Mouse (Mus musculus) embryonic facial prominence, embryonic 11.5 days (tissue): Measurements from ENCODE around the gene Magi3. TPM values are rescaled to one million over a fixed set of nuclear protein-coding genes. Genes with fewer than 3 reads are reported as not detected.

ENCODE experiments used
- ATAC-seq: fragments of 200-750 bp; cut with Nextera tagmentation; replicated peaks from 2 replicates; pipeline ENCODE4 v1.8.0; 2017; ENCODE audit warnings: low read depth; ENCODE audit not compliant: insufficient number of reproducible peaks, low FRiP score, low TSS enrichment
- DNase-seq: peaks from one replicate; pipeline ENCODE4 v3.0.0-alpha.2; 2015; ENCODE audit warnings: low spot score
- H3K27ac ChIP-seq: fragments of 300-500 bp; sonication (generic); replicated peaks from 2 replicates; pipeline ENCODE4 v1.5.1; 2014; ENCODE audit warnings: mild to moderate bottlenecking, low read depth, low read length, control low read depth
- H3K27me3 ChIP-seq: fragments of 300-500 bp; sonication (generic); 2 replicates; pipeline ENCODE4 v1.6.1; 2014; ENCODE audit warnings: mild to moderate bottlenecking, low read length, moderate library complexity, mixed read lengths; ENCODE audit not compliant: control insufficient read depth, insufficient read depth
- H3K36me3 ChIP-seq: fragments of 300-500 bp; sonication (generic); replicated peaks from 2 replicates; pipeline ENCODE4 v1.6.1; 2014; ENCODE audit warnings: low read depth, mild to moderate bottlenecking, low read length, moderate library complexity, mixed read lengths; ENCODE audit not compliant: control insufficient read depth, insufficient read depth
- H3K4me1 ChIP-seq: fragments of 300-500 bp; sonication (generic); 2 replicates; pipeline ENCODE4 v1.6.1; 2014; ENCODE audit warnings: low read length, mixed read lengths; ENCODE audit not compliant: control insufficient read depth, insufficient read depth
- H3K4me2 ChIP-seq: fragments of 300-500 bp; sonication (generic); 2 replicates; pipeline ENCODE4 v1.6.1; 2014; ENCODE audit warnings: low read depth, mild to moderate bottlenecking, control low read depth, low read length, moderate library complexity
- H3K4me3 ChIP-seq: fragments of 300-500 bp; sonication (generic); 2 replicates; pipeline ENCODE4 v1.5.1; 2014; ENCODE audit warnings: low read depth, low read length, control low read depth
- H3K9ac ChIP-seq: fragments of 300-500 bp; sonication (generic); replicated peaks from 2 replicates; pipeline ENCODE4 v1.6.1; 2014; ENCODE audit warnings: mild to moderate bottlenecking, control low read depth, low read length
- H3K9me3 ChIP-seq: fragments of 300-500 bp; sonication (generic); replicated peaks from 2 replicates; pipeline ENCODE4 v1.6.1; 2016; ENCODE audit warnings: mild to moderate bottlenecking, low read length, inconsistent platforms, mixed read lengths; ENCODE audit not compliant: control insufficient read depth
- WGBS: fragments of 180-500 bp; shearing (Covaris S2); extraction: QIAGEN DNeasy Blood & Tissue Kit; methylation state at CpG from one replicate; pipeline ENCODE4 v1.1.7; 2014; 5-methylcytosine and 5-hydroxymethylcytosine counted together
- polyA plus RNA-seq: library from polyadenylated mRNA; unstranded; fragments of >200 nt; fragmentation: Nextera tagmentation; extraction: Ambion mirVana; gene quantifications from 2 replicates; pipeline ENCODE4 v1.2.1, GENCODE M21; 2014

Magi3 gene
- polyA plus RNA-seq, 1 experiment from 2014 or later = 4.3 TPM

DNA sequence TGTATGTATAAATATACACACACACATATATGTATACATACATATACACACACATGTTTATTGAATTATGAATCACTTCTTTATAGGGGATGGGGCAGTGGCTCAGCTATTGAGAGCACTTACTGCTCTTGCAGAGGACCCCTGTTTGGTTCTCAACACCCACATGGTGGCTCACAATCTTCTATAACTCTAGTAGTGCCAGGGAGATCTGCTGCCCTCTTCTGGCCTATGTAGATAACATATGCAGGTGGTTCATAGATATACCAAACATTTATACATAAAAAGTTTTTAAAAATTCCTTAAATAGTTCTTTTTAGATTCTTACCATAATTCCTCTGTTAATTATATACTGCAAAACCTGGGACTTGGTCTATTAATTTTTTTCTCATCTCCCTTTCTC, 141.4 kb downstream of the Magi3 start:
- H3K4me3 ChIP-seq = no peak overlapping the region
- no peak overlapping the region for H3K4me2 ChIP-seq
- H3K36me3 ChIP-seq = no peaks in the 10 kb centered on the region
- no peak overlapping the region for H3K27ac ChIP-seq
- no peaks in the 10 kb centered on the region for H3K27me3 ChIP-seq
- H3K4me1 ChIP-seq = no peaks in the 10 kb centered on the region
- DNase-seq = no peak
- no peak for ATAC-seq
- no peak overlapping the region for H3K9ac ChIP-seq
- H3K9me3 ChIP-seq = no peaks in the 10 kb centered on the region

DNA sequence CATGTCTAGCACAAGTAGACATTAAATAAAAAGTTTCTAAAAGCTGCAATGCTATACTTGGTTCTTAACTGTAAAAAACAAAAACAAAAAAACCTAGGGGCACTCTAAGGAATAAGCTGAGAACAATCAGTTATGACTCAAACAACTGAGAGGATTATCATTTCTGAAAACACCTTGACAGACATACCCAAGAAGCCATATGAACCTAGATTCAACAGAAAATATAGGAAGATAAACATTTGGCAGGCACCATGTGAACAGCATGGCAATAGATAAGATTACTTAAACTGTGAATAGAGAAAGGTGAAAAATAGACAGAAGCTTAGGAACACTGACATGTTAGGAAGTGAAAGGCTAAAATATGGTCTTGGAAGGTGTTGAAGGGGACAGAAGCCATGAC, 150.8 kb downstream of the Magi3 start:
- H3K36me3 ChIP-seq = no peaks in the 10 kb centered on the region
- no peak for ATAC-seq

DNA sequence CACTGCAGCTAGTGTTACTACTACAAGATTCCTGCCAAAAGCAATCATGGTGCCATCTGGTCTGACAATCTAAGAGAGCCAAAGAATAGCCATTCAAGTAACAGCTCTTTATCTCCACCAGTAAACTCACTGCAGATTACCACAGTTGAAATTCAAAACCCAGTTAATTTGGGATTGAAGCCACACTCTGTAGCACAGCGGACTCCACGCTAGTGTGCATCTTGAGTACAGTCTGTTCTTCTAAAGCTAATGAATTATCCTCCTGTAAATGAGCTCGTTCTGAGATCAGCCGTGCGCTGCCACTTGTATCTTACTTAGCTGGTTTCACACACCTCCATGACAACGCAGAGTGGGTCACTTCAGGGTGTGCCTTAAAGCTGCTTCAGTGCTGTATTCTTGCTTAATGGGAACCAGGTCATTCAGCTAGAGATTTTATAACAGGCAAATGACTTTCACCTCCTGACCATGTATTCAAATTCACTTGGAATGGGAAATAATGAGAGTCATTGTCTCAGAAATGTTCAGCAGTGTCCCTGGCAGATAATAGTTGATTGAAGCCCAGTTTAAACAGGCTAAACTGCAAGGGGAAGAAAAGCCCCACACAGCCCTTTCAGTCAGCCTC, 161.1 kb downstream of the Magi3 start:
- H3K4me3 ChIP-seq = no peak overlapping the region
- 50% methylated on average over 6 of the region's 6 CpGs for WGBS
- peak; percentile 70 for ATAC-seq
- H3K4me1 ChIP-seq = no peaks in the 10 kb centered on the region
- DNase-seq = peak; percentile 17
- H3K4me2 ChIP-seq = no peak overlapping the region
- no peak overlapping the region for H3K27ac ChIP-seq
- no peaks in the 10 kb centered on the region for H3K9me3 ChIP-seq
- H3K9ac ChIP-seq = no peak overlapping the region
- H3K27me3 ChIP-seq = no peaks in the 10 kb centered on the region
- H3K36me3 ChIP-seq = no peaks in the 10 kb centered on the region

More for the DNA sequence above, 150.8 kb downstream of the Magi3 start:
- H3K27ac ChIP-seq = no peak overlapping the region
- H3K4me1 ChIP-seq = no peaks in the 10 kb centered on the region
- H3K9me3 ChIP-seq = no peaks in the 10 kb centered on the region
- H3K4me2 ChIP-seq = no peak overlapping the region
- no peak overlapping the region for H3K9ac ChIP-seq
- DNase-seq = no peak
- no peak overlapping the region for H3K4me3 ChIP-seq
- H3K27me3 ChIP-seq = no peaks in the 10 kb centered on the region

DNA sequence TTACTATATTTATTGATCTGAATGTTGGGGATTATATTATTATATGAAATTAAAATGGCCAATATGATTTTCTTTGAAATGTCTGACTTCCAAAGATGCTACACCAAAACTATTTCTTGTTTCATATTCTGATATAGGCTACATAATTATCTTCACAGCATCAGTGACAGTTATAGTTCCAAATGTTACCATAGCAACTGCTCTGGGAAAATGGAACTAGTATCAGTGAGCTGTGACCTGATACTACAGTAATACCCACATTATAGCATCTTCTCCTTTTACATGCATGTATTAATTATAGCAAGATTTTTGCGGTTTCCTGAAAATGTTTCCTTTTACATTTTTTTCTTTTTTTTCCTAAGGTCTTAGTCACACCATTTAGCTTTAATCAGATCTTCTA, 187.4 kb downstream of the Magi3 start:
- DNase-seq (no peak), ATAC-seq (no peak)
- Histone ChIP-seq H3K9me3 (no peaks in the 10 kb centered on the region), H3K4me3 (no peak overlapping the region), H3K4me1 (no peaks in the 10 kb centered on the region), H3K27me3 (no peaks in the 10 kb centered on the region), H3K27ac (no peak overlapping the region), H3K9ac (no peak overlapping the region), H3K36me3 (no peaks in the 10 kb centered on the region), H3K4me2 (no peak overlapping the region)
- WGBS = 91% methylated on average over 1 of the region's 1 CpGs

DNA sequence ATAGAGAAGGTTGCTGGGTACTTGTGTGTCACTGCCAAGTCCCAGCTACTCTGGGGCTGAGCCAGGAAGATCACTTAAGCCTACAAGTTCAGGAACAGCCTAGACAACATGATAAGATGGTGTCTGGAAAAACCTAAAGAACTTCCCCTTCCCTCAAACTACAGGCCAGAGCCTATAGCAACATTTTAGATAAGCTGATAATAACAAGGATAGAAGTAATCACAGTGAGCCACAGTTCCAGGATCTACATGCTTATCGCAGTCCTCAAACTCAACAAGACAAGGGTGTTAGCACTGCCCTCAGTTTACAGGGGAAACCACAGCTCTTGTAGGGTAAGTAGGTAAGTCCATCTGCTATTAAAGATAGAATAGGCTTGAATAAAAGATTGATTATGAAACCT, 188.1 kb downstream of the Magi3 start:
- Histone ChIP-seq H3K36me3 (no peaks in the 10 kb centered on the region), H3K4me1 (no peaks in the 10 kb centered on the region), H3K9ac (no peak overlapping the region), H3K4me2 (no peak overlapping the region), H3K27me3 (no peaks in the 10 kb centered on the region), H3K4me3 (no peak overlapping the region), H3K27ac (no peak overlapping the region), H3K9me3 (no peaks in the 10 kb centered on the region)
- WGBS = 89% methylated on average over 1 of the region's 1 CpGs
- ATAC-seq (no peak), DNase-seq (no peak)

DNA sequence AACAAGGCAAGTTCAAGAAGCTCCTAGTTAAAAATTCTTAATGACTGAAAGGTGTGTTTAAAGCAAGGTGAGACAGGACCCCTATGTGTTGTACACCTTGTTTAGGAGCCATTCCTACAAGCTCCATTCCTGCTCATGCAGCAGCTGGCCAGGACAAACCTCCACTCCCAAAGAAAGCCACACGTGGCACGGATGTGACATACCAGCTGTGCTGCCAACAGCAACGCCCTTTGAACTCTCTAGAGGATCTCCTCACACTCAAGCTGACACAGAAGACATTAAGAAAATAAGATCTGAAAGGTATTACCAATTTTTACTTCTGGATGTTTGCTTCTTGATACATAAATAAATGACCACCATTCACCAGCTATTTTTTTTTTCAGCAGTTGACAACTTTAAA, 193.2 kb downstream of the Magi3 start:
- no peaks in the 10 kb centered on the region for H3K4me1 ChIP-seq
- no peak overlapping the region for H3K4me3 ChIP-seq
- no peak overlapping the region for H3K27ac ChIP-seq
- H3K36me3 ChIP-seq = no peaks in the 10 kb centered on the region; the same call in 1 of the 2 replicates
- DNase-seq (no peak), ATAC-seq (no peak)
- H3K4me2 ChIP-seq = no peak overlapping the region
- H3K9me3 ChIP-seq = no peaks in the 10 kb centered on the region
- 69% methylated on average over 3 of the region's 3 CpGs for WGBS
- H3K27me3 ChIP-seq = no peaks in the 10 kb centered on the region
- H3K9ac ChIP-seq = no peak overlapping the region

DNA sequence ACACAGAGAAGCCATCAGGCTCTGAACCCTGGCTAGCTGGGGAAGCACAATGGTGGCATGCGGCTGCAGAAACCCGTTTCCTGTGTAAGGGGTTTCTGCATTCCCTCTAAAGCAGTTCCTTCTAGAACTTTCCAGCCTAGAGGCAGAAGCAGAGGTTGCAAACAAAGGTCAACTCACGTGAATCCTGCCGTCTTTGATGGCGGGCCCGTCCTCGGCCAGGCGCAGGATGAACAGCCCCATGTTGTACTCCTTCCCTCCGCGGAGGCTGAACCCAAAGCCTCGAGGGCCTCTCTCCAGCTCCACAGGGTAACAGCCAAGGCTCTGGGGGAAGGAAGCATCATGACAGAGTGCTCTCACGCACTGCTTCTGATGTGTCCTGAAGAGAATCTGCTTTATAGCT, 200.1 kb downstream of the Magi3 start:
- Histone ChIP-seq H3K9ac (no peak overlapping the region), H3K9me3 (no peaks in the 10 kb centered on the region), H3K4me3 (no peak overlapping the region), H3K36me3 (no peaks in the 10 kb centered on the region; the same call in 1 of the 2 replicates), H3K27ac (no peak overlapping the region), H3K4me2 (no peak overlapping the region), H3K27me3 (no peaks in the 10 kb centered on the region), H3K4me1 (no peaks in the 10 kb centered on the region)
- ATAC-seq = no peak
- no peak for DNase-seq
- WGBS = 81% methylated on average over 12 of the region's 12 CpGs

DNA sequence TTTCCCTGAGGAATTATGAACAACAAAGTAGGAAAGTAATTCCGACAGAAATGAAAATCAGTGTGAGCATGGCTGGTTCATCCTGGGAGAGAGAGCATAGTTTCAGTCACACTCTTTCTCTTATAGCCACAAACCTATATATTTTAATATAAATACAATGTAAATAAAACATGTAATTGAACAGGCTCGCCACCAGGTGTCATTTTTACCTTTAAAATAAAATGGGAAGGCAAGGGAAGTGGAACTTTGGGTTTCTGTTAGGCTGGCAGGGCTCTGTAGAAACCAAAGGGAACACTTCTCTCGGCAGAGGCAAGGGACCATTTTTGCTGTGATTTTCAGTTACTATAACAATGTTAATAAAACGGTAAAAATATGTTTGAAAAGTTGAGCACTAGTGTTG, 200.7 kb downstream of the Magi3 start:
- H3K4me3 ChIP-seq = no peak overlapping the region
- no peaks in the 10 kb centered on the region; the same call in 1 of the 2 replicates for H3K36me3 ChIP-seq
- no peaks in the 10 kb centered on the region for H3K4me1 ChIP-seq
- H3K9ac ChIP-seq = no peak overlapping the region
- no peak for ATAC-seq
- no peaks in the 10 kb centered on the region for H3K27me3 ChIP-seq
- WGBS = 65% methylated on average over 4 of the region's 4 CpGs
- no peak overlapping the region for H3K27ac ChIP-seq
- no peak overlapping the region for H3K4me2 ChIP-seq
- no peaks in the 10 kb centered on the region for H3K9me3 ChIP-seq
- DNase-seq = peak; percentile 52
